In genomic region chr4:149416417-149416816, GRCm38 (mm10) we compare ENCODE assay signal across 15 mouse cellular contexts. TPM values are rescaled to one million over a fixed set of nuclear protein-coding genes. Genes with fewer than 3 reads are reported as not detected.
DNase-seq lines count a peak whose midpoint lies in the region; ATAC-seq and TF ChIP-seq lines count a peak whose summit lies in the region.
"Had no signal": no experiment of that assay in that cellular context is flagged by ENCODE, and none has a peak within 500 bp of the region (broad histone marks: within the 10 kb centered on the region; RNA-seq: fewer than 3 reads in every experiment).

No protein-coding gene starts in this region.

- H3K4me3 ChIP-seq in gastrocnemius, adult 2 months, result peak overlapping the region; percentile 51
- H3K4me3 ChIP-seq in kidney, embryonic 14.5 days (ENCODE audit: low read length), result no peak overlapping the region
- 0 out of 2 replicates have a peak overlapping the region, but pooled peaks have one; percentile 14 for H3K4me3 ChIP-seq in embryonic facial prominence, embryonic 10.5 days
- H3K4me3 ChIP-seq in limb, embryonic 10.5 days, result peak overlapping the region; percentile 23

- peak overlapping the region; percentile 83 for H3K27ac ChIP-seq in gastrocnemius, adult 2 months
- peak overlapping the region; percentile 65; the same call in 1 of the 2 replicates for H3K27ac ChIP-seq in kidney, embryonic 14.5 days (ENCODE audit: low read depth, low read length)
- peak overlapping the region; percentile 61 for H3K27ac ChIP-seq in embryonic facial prominence, embryonic 10.5 days (replicated peaks)
- peak overlapping the region; percentile 38 for H3K27ac ChIP-seq in limb, embryonic 10.5 days

- no peak for TF ChIP-seq CTCF in gastrocnemius, adult 2 months (IDR thresholded peaks at IDR 0.05)

- H3K36me3 ChIP-seq in kidney, embryonic 14.5 days (ENCODE audit: control insufficient read depth, insufficient read depth, low read length), result peaks cover 2% of the 10 kb centered on the region; the same call in 1 of the 2 replicates
- H3K36me3 ChIP-seq in embryonic facial prominence, embryonic 10.5 days (replicated peaks), result peaks cover 27% of the 10 kb centered on the region
- H3K36me3 ChIP-seq in limb, embryonic 10.5 days, result peaks cover 30% of the 10 kb centered on the region

- intact Hi-C loops in gastrocnemius, adult 2 months (cut with DNase I), result no loop called here

- H3K4me2 ChIP-seq in kidney, embryonic 14.5 days (replicated peaks; ENCODE audit: low read depth, low read length), result no peak overlapping the region; the same call in 1 of the 2 replicates

- H3K9me3 ChIP-seq in kidney, embryonic 14.5 days (ENCODE audit: control insufficient read depth, low read length), result no peaks in the 10 kb centered on the region
- H3K9me3 ChIP-seq in embryonic facial prominence, embryonic 10.5 days, result no peaks in the 10 kb centered on the region
- H3K9me3 ChIP-seq in limb, embryonic 10.5 days (replicated peaks), result no peaks in the 10 kb centered on the region

- ATAC-seq in kidney, embryonic 14.5 days (ENCODE audit: low FRiP score, low TSS enrichment), result no peak
- ATAC-seq in frontal cortex, adult (ENCODE audit: low TSS enrichment), result no peak
- ATAC-seq: activated CD4-positive, CD25-positive, alpha-beta regulatory T cell, adult 4 months; midbrain, embryonic 16.5 days had no signal

- no peaks in the 10 kb centered on the region for H3K27me3 ChIP-seq in kidney, embryonic 14.5 days (ENCODE audit: control insufficient read depth, insufficient read depth, low read length)
- H3K27me3 ChIP-seq in embryonic facial prominence, embryonic 10.5 days (replicated peaks; ENCODE audit: low read depth, poor library complexity, severe bottlenecking), result no peaks in the 10 kb centered on the region
- no peaks in the 10 kb centered on the region for H3K27me3 ChIP-seq in limb, embryonic 10.5 days (ENCODE audit: low read depth, poor library complexity, severe bottlenecking)

- H3K9ac ChIP-seq in kidney, embryonic 14.5 days (ENCODE audit: low read depth, low read length), result peak overlapping the region; percentile 23; the same call in 1 of the 2 replicates

- no peak for DNase-seq in gastrocnemius, adult 2 months
- DNase-seq in gastrocnemius, postnatal 10 days, result no peak
- DNase-seq in kidney, postnatal 4 days, result no peak
- DNase-seq in embryonic facial prominence, embryonic 10.5 days (ENCODE audit: low spot score), result no peak
- DNase-seq in limb, embryonic 10.5 days (ENCODE audit: low spot score), result no peak
- no peak for DNase-seq in cerebellum, postnatal 36 days
- DNase-seq: B cell, adult 2 months had no signal

- H3K4me1 ChIP-seq in kidney, embryonic 14.5 days (ENCODE audit: control insufficient read depth, insufficient read depth, low read length), result peaks cover 26% of the 10 kb centered on the region
- H3K4me1 ChIP-seq in embryonic facial prominence, embryonic 10.5 days, result peaks cover 43% of the 10 kb centered on the region
- H3K4me1 ChIP-seq in limb, embryonic 10.5 days, result peaks cover 48% of the 10 kb centered on the region

- 65% methylated on average over 10 of the region's 10 CpGs for WGBS in kidney, embryonic 14.5 days
- 68% methylated on average over 10 of the region's 10 CpGs for WGBS in embryonic facial prominence, embryonic 10.5 days
- WGBS in limb, embryonic 10.5 days, result 75% methylated on average over 10 of the region's 10 CpGs

RNA-seq across cellular contexts. Expression of gene Ube4b, which starts 10.1 kb away (rescaled TPM):
- total RNA-seq in gastrocnemius, adult 2 months (2021), result 10 to 100 TPM; 31.1 to 35.9 TPM
- 10 to 100 TPM; 45.4 to 49.7 TPM for total RNA-seq in gastrocnemius, postnatal 10 days (2021)
- polyA plus RNA-seq in kidney, embryonic 14.5 days (2014; fragmentation: Nextera tagmentation; extraction: Ambion mirVana), result 42.9 and 44.9 TPM in 2 replicates
- 65.5 and 71.8 TPM in 2 replicates for polyA plus RNA-seq in embryonic facial prominence, embryonic 10.5 days (2016; fragmentation: Nextera tagmentation; extraction: Ambion mirVana)
- polyA plus RNA-seq in limb, embryonic 10.5 days (2016; fragmentation: Nextera tagmentation; extraction: Ambion mirVana), result 72.2 and 76.4 TPM in 2 replicates

RNA-seq across cellular contexts. Expression of gene Rbp7, which starts 38.4 kb away (rescaled TPM):
- 10 to 100 TPM in 1 of 2 experiments, 1 to 10 TPM in 1; 7.9 to 21.0 TPM for total RNA-seq in gastrocnemius, adult 2 months (2021)
- total RNA-seq in gastrocnemius, postnatal 10 days (2021), result 10 to 100 TPM in 1 of 2 experiments, 1 to 10 TPM in 1; 8.3 to 10.0 TPM
- polyA plus RNA-seq in kidney, embryonic 14.5 days (2014; fragmentation: Nextera tagmentation; extraction: Ambion mirVana), result 1.1 and 1.8 TPM in 2 replicates
- polyA plus RNA-seq in embryonic facial prominence, embryonic 10.5 days (2016; fragmentation: Nextera tagmentation; extraction: Ambion mirVana), result not detected in 2 replicates
- polyA plus RNA-seq in limb, embryonic 10.5 days (2016; fragmentation: Nextera tagmentation; extraction: Ambion mirVana), result not detected in 2 replicates
- total RNA-seq: layer of hippocampus, adult 18-20 months; left cerebral cortex, postnatal 14 days; MEL had no signal
- polyA plus RNA-seq: activated CD4-positive, CD25-positive, alpha-beta regulatory T cell, adult 4 months; spleen, adult 2 months had no signal
